ENCODE assay signal across 7 mouse cellular contexts in genomic region chr17:25785281-25785745, GRCm38 (mm10). TPM values are rescaled to one million over a fixed set of nuclear protein-coding genes. Genes with fewer than 3 reads are reported as not detected.
DNase-seq lines count a peak whose midpoint lies in the region; ATAC-seq lines count a peak whose summit lies in the region.

Haghl (minus strand) TSS chr17:25785673.

- no peaks in the 10 kb centered on the region for H3K27me3 ChIP-seq in intestine, embryonic 15.5 days (replicated peaks)
- H3K27me3 ChIP-seq in midbrain, embryonic 10.5 days (ENCODE audit: low read depth, poor library complexity, severe bottlenecking) = no peaks in the 10 kb centered on the region

- peak; percentile 92 for DNase-seq in adrenal gland, adult 18-20 months (ENCODE audit: low spot score in 2 of 2)
- peak; percentile 98 for DNase-seq in embryo, embryonic 11 days
- DNase-seq in gastrocnemius, postnatal 36 days = peak; percentile 92 to 97
- DNase-seq in left cerebral cortex, postnatal 25 days (ENCODE audit: low spot score in 2 of 2) = peak; percentile 98
- peak; percentile 98 for DNase-seq in midbrain, embryonic 10.5 days (ENCODE audit: low spot score)
- DNase-seq in right cerebral cortex, postnatal 4 days = peak; percentile 98

- under 1% methylated on average over 23 of the region's 23 CpGs for WGBS in intestine, embryonic 15.5 days
- under 1% methylated on average over 23 of the region's 23 CpGs for WGBS in midbrain, embryonic 10.5 days

- intact Hi-C loops in gastrocnemius, postnatal 36 days (cut with DNase I) = no loop called here
- intact Hi-C loops in left cerebral cortex, postnatal 25 days (cut with DNase I) = loop anchor here (2.0 kb wide), 1 partner anchor 39 kb away; no protein-coding TSS in a partner anchor

- H3K27ac ChIP-seq in intestine, embryonic 15.5 days = peak within 1 kb of the TSS; percentile 84
- H3K27ac ChIP-seq in midbrain, embryonic 10.5 days (replicated peaks) = peak within 1 kb of the TSS; percentile 96

- peak within 1 kb of the TSS; percentile 74 for H3K4me3 ChIP-seq in intestine, embryonic 15.5 days (replicated peaks)
- peak within 1 kb of the TSS; percentile 77 for H3K4me3 ChIP-seq in midbrain, embryonic 10.5 days

- peaks cover 34% of the 10 kb centered on the region for H3K36me3 ChIP-seq in intestine, embryonic 15.5 days
- peaks cover 73% of the 10 kb centered on the region for H3K36me3 ChIP-seq in midbrain, embryonic 10.5 days

- H3K9me3 ChIP-seq in intestine, embryonic 15.5 days = no peaks in the 10 kb centered on the region
- H3K9me3 ChIP-seq in midbrain, embryonic 10.5 days (replicated peaks) = no peaks in the 10 kb centered on the region

- ATAC-seq in intestine, embryonic 15.5 days = peak; percentile 89

- peak within 1 kb of the TSS; percentile 83 for H3K4me2 ChIP-seq in intestine, embryonic 15.5 days (replicated peaks)

- H3K4me1 ChIP-seq in intestine, embryonic 15.5 days (replicated peaks) = peaks cover 18% of the 10 kb centered on the region
- peaks cover 38% of the 10 kb centered on the region for H3K4me1 ChIP-seq in midbrain, embryonic 10.5 days

- H3K9ac ChIP-seq in intestine, embryonic 15.5 days = peak within 1 kb of the TSS; percentile 69

RNA-seq across cellular contexts. Expression of gene Haghl, which starts in this region (rescaled TPM):
- total RNA-seq in adrenal gland, adult 18-20 months (2021) = 10 to 100 TPM; 17.4 to 23.7 TPM
- 10 to 100 TPM in 1 of 2 experiments, 1 to 10 TPM in 1; 8.7 to 10.1 TPM for total RNA-seq in gastrocnemius, postnatal 36 days (2021)
- polyA plus RNA-seq in intestine, embryonic 15.5 days (2015; fragmentation: Nextera tagmentation; extraction: Ambion mirVana) = 37.9 and 41.5 TPM in 2 replicates
- total RNA-seq in left cerebral cortex, postnatal 25 days (2021) = 100 to 1,000 TPM; 109 to 122 TPM
- polyA plus RNA-seq in midbrain, embryonic 10.5 days (2016; fragmentation: Nextera tagmentation; extraction: Ambion mirVana) = 75.8 and 103 TPM in 2 replicates

Comparison
In these comparisons a context has a peak if more than half of its experiments do, and no peak if none do; other contexts are left out.
1. Peak in every context shown above with its lines: DNase-seq, ATAC-seq, H3K4me3 ChIP-seq and H3K27ac ChIP-seq.
2. RNA of gene Haghl (total RNA-seq): 109 to 122 TPM in left cerebral cortex, postnatal 25 days; 17.4 to 23.7 TPM in adrenal gland, adult 18-20 months and 8.7 to 10.1 TPM in gastrocnemius, postnatal 36 days; every median in the first group is over 4 times any median in the second.